Mouse (Mus musculus): ENCODE results near the gene Trmt5. TPM values are rescaled to one million over a fixed set of nuclear protein-coding genes. Genes with fewer than 3 reads are reported as not detected.

The Trmt5 gene
- total RNA-seq, 1 experiment from 2014 or later: 29.6 TPM

Other genes starting within 250 kb of the Trmt5 start
- not detected in 2 replicates for gene Six1, start 232.8 kb downstream of the Trmt5 start, total RNA-seq (2017)
- gene Six4, start 173.3 kb downstream of the Trmt5 start, total RNA-seq (2017): not detected in 2 replicates
- 41.3 and 55.1 TPM in 2 replicates for gene Mnat1, start 163.0 kb downstream of the Trmt5 start, total RNA-seq (2017)
- 3.6 and 8.2 TPM in 2 replicates for gene Slc38a6, start 69 bp upstream of the Trmt5 start, total RNA-seq (2017)

Measured in hematopoietic stem cell, adult 5-6 weeks (primary cell).